Mouse (Mus musculus): ENCODE measurements around the gene Rsu1. TPM values are rescaled to one million over a fixed set of nuclear protein-coding genes. Genes with fewer than 3 reads are reported as not detected.

The Rsu1 gene
- polyA plus RNA-seq, 1 experiment: 49.1 TPM

DNA sequence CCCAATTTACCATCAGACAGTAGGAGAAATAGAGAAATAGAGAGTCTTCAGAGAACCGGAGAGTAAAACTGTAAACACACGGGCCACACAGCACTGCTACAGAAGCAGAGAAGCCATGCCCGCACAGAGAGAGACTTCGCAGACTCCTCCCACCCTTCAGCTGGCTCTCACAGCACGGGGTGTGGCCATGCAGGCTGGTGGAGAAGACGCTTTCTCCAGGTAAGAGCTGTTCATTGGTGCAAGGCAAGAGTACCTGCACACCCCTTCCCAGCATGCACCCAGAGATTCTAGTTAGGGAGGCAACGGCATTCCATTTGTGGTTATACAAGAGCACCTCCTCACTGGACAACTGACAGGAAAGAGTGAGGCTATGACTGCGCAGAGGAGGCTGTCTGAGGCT, 64.8 kb downstream of the Rsu1 start:
- DNase-seq (ENCODE audit: low read depth in 1 of 2, low spot score in 2 of 2): no peak
- Histone ChIP-seq H3K36me3 (ENCODE audit: control insufficient read depth, insufficient read depth, low read length) (peaks cover 2% of the 10 kb centered on the region; the same call in 1 of the 2 replicates), H3K27ac (ENCODE audit: insufficient read depth, low read length) (no peak overlapping the region), H3K4me1 (ENCODE audit: control insufficient read depth, insufficient read depth, insufficient read length) (no peaks in the 10 kb centered on the region), H3K27me3 (ENCODE audit: control insufficient read depth, insufficient read depth, low read length) (no peaks in the 10 kb centered on the region), H3K4me3 (ENCODE audit: extremely low read depth, insufficient read depth, insufficient read length) (no peak overlapping the region)
- no peak for TF ChIP-seq CTCF (IDR thresholded peaks at IDR 0.05; ENCODE audit: extremely low read depth, insufficient read depth, insufficient read length, insufficient replicate concordance)
- TF ChIP-seq POLR2A (IDR thresholded peaks at IDR 0.05; ENCODE audit: low read depth, low read length): no peak
- WGBS: 91% methylated on average over 8 of the region's 8 CpGs

DNA sequence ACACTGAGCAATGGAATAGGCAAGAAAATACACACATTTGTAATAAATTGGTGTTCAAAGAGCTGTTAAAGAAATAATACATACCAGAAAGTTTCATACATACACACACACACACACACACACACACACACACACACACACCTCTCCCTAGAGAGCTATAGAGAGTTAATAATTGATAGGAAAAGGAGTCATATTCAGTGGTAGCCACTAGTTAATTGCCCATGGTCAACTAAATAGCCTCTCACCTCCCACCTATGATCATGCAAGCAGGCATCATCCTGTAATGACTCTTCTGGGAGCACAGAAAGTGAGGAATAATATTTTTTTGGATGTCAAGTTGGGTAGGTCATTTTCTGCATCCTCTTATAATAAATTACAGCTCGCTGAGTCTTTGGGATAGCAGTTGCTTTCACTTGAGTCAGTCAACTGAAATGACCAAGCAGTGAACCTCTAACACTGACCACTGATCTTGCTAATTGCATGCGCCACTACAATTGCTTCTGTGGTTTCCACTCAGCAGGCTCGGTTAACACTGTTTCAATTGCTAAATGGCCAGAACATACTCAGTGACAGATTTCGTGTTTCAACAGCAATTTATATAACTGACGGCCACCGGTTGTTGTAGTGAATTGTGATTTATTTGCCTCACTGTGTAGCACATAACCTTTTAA, 68.3 kb downstream of the Rsu1 start:
- no peak for DNase-seq (ENCODE audit: low read depth in 1 of 2, low spot score in 2 of 2)
- H3K4me1 ChIP-seq (ENCODE audit: control insufficient read depth, insufficient read depth, insufficient read length): no peaks in the 10 kb centered on the region
- H3K27me3 ChIP-seq (ENCODE audit: control insufficient read depth, insufficient read depth, low read length): no peaks in the 10 kb centered on the region
- TF ChIP-seq POLR2A (IDR thresholded peaks at IDR 0.05; ENCODE audit: low read depth, low read length) (no peak), CTCF (IDR thresholded peaks at IDR 0.05; ENCODE audit: extremely low read depth, insufficient read depth, insufficient read length, insufficient replicate concordance) (no peak)
- peaks cover 3% of the 10 kb centered on the region; the same call in 1 of the 2 replicates for H3K36me3 ChIP-seq (ENCODE audit: control insufficient read depth, insufficient read depth, low read length)
- H3K27ac ChIP-seq (ENCODE audit: insufficient read depth, low read length): no peak overlapping the region
- no peak overlapping the region for H3K4me3 ChIP-seq (ENCODE audit: extremely low read depth, insufficient read depth, insufficient read length)
- WGBS: 91% methylated on average over 6 of the region's 6 CpGs

GRCm38 (mm10) chr2:13199713-13200112, 71.5 kb downstream of the Rsu1 start:
- DNase-seq (ENCODE audit: low read depth in 1 of 2, low spot score in 2 of 2): no peak
- no peaks in the 10 kb centered on the region for H3K27me3 ChIP-seq (ENCODE audit: control insufficient read depth, insufficient read depth, low read length)
- no peaks in the 10 kb centered on the region for H3K4me1 ChIP-seq (ENCODE audit: control insufficient read depth, insufficient read depth, insufficient read length)
- no peak overlapping the region for H3K4me3 ChIP-seq (ENCODE audit: extremely low read depth, insufficient read depth, insufficient read length)
- peaks cover 3% of the 10 kb centered on the region; the same call in 1 of the 2 replicates for H3K36me3 ChIP-seq (ENCODE audit: control insufficient read depth, insufficient read depth, low read length)
- no peak overlapping the region for H3K27ac ChIP-seq (ENCODE audit: insufficient read depth, low read length)
- 92% methylated on average over 7 of the region's 7 CpGs for WGBS
- TF ChIP-seq CTCF (IDR thresholded peaks at IDR 0.05; ENCODE audit: extremely low read depth, insufficient read depth, insufficient read length, insufficient replicate concordance): no peak
- no peak for TF ChIP-seq POLR2A (IDR thresholded peaks at IDR 0.05; ENCODE audit: low read depth, low read length)

- no peak for TF ChIP-seq CTCF (IDR thresholded peaks at IDR 0.05; ENCODE audit: extremely low read depth, insufficient read depth, insufficient read length, insufficient replicate concordance)
- H3K4me3 ChIP-seq (ENCODE audit: extremely low read depth, insufficient read depth, insufficient read length): no peak overlapping the region
- no peak for DNase-seq (ENCODE audit: low read depth in 1 of 2, low spot score in 2 of 2)
- H3K27me3 ChIP-seq (ENCODE audit: control insufficient read depth, insufficient read depth, low read length): no peaks in the 10 kb centered on the region
- peaks cover 2% of the 10 kb centered on the region; the same call in 1 of the 2 replicates for H3K36me3 ChIP-seq (ENCODE audit: control insufficient read depth, insufficient read depth, low read length)
- 87% methylated on average over 2 of the region's 2 CpGs for WGBS
- H3K4me1 ChIP-seq (ENCODE audit: control insufficient read depth, insufficient read depth, insufficient read length): no peaks in the 10 kb centered on the region
- H3K27ac ChIP-seq (ENCODE audit: insufficient read depth, low read length): no peak overlapping the region
Observed at GRCm38 (mm10) chr2:13199033-13199432, 72.2 kb downstream of the Rsu1 start.

DNA sequence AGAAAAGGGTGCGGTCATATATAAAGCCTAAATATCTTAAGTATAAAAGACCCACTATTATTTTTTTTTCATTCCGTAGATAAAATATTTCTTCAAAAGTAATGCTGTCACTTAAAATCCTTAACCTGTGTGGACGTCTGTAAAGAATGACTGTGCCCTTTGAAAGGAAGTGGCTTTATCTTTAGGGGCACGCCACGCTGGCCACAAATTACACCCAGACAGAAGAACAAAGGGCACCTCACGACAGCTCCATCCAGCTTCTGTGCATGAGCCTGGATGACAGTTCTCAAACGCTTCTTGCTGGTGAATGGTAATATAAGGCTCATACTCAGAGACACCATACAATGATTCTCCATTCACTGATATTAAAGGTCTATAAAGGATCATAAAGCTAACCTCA, 75.7 kb downstream of the Rsu1 start:
- WGBS: 47% methylated on average over 7 of the region's 7 CpGs
- no peak for DNase-seq (ENCODE audit: low read depth in 1 of 2, low spot score in 2 of 2)

DNA sequence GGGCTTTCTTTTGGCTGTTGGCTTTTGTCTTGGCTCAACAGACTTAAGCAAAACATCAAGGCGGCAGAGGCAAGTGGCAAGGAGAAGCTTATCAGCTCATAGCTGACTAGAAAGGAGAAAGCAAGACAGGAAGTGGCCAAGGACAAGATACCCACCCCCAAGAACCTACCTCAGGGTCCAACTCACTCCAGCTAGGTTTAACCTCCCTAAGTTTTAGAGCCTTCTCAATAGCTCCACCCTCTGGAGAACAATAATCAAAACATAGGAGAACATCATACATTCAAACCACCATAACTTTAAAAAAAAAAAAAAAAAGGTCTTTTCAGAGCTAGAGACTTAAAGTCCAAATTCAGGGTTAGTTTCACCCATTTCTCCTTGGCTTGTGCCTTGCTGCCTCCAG, 79.1 kb downstream of the Rsu1 start:
- H3K27ac ChIP-seq (ENCODE audit: insufficient read depth, low read length): no peak overlapping the region
- no peak for TF ChIP-seq POLR2A (IDR thresholded peaks at IDR 0.05; ENCODE audit: low read depth, low read length)
- TF ChIP-seq CTCF (IDR thresholded peaks at IDR 0.05; ENCODE audit: extremely low read depth, insufficient read depth, insufficient read length, insufficient replicate concordance): no peak
- no peaks in the 10 kb centered on the region for H3K27me3 ChIP-seq (ENCODE audit: control insufficient read depth, insufficient read depth, low read length)
- DNase-seq (ENCODE audit: low read depth in 1 of 2, low spot score in 2 of 2): no peak
- no peaks in the 10 kb centered on the region for H3K4me1 ChIP-seq (ENCODE audit: control insufficient read depth, insufficient read depth, insufficient read length)
- no peaks in the 10 kb centered on the region for H3K36me3 ChIP-seq (ENCODE audit: control insufficient read depth, insufficient read depth, low read length)
- no peak overlapping the region for H3K4me3 ChIP-seq (ENCODE audit: extremely low read depth, insufficient read depth, insufficient read length)
- WGBS: 72% methylated on average over 1 of the region's 1 CpGs

More for the DNA sequence above, 75.7 kb downstream of the Rsu1 start:
- Histone ChIP-seq H3K36me3 (ENCODE audit: control insufficient read depth, insufficient read depth, low read length) (no peaks in the 10 kb centered on the region; the same call in 1 of the 2 replicates), H3K4me3 (ENCODE audit: extremely low read depth, insufficient read depth, insufficient read length) (no peak overlapping the region), H3K27ac (ENCODE audit: insufficient read depth, low read length) (no peak overlapping the region), H3K27me3 (ENCODE audit: control insufficient read depth, insufficient read depth, low read length) (no peaks in the 10 kb centered on the region), H3K4me1 (ENCODE audit: control insufficient read depth, insufficient read depth, insufficient read length) (no peaks in the 10 kb centered on the region)
- TF ChIP-seq CTCF (IDR thresholded peaks at IDR 0.05; ENCODE audit: extremely low read depth, insufficient read depth, insufficient read length, insufficient replicate concordance): no peak
- no peak for TF ChIP-seq POLR2A (IDR thresholded peaks at IDR 0.05; ENCODE audit: low read depth, low read length)

- H3K4me3 ChIP-seq (ENCODE audit: extremely low read depth, insufficient read depth, insufficient read length): no peak overlapping the region
- H3K4me1 ChIP-seq (ENCODE audit: control insufficient read depth, insufficient read depth, insufficient read length): no peaks in the 10 kb centered on the region
- no peaks in the 10 kb centered on the region for H3K36me3 ChIP-seq (ENCODE audit: control insufficient read depth, insufficient read depth, low read length)
- no peak for DNase-seq (ENCODE audit: low read depth in 1 of 2, low spot score in 2 of 2)
- 91% methylated on average over 4 of the region's 4 CpGs for WGBS
- no peaks in the 10 kb centered on the region for H3K27me3 ChIP-seq (ENCODE audit: control insufficient read depth, insufficient read depth, low read length)
- no peak overlapping the region for H3K27ac ChIP-seq (ENCODE audit: insufficient read depth, low read length)
- TF ChIP-seq POLR2A (IDR thresholded peaks at IDR 0.05; ENCODE audit: low read depth, low read length) (no peak), CTCF (IDR thresholded peaks at IDR 0.05; ENCODE audit: extremely low read depth, insufficient read depth, insufficient read length, insufficient replicate concordance) (no peak)
Observed at GRCm38 (mm10) chr2:13190767-13191166, 80.4 kb downstream of the Rsu1 start.
